Mouse (Mus musculus): ENCODE measurements at regions not wholly inside any gene's neighbourhood (a gene's known extent, or its start where the extent isn't known, plus 50 kb on each side); places are given as distances from the start of the nearest gene placed in this dataset.

- TF ChIP-seq CTCF (IDR thresholded peaks at IDR 0.05; ENCODE audit: low read depth): no peak
- ATAC-seq (ENCODE audit: insufficient read depth): no peak
- H3K27me3 ChIP-seq (ENCODE audit: insufficient read depth, low read length): no peaks in the 10 kb centered on the region
- 75% methylated on average over 3 of the region's 3 CpGs for WGBS
- H3K4me3 ChIP-seq (ENCODE audit: low read depth, low read length): no peak overlapping the region
- no peak overlapping the region for H3K27ac ChIP-seq (ENCODE audit: low read depth)
- no peaks in the 10 kb centered on the region for H3K4me1 ChIP-seq (ENCODE audit: insufficient read depth)
- H3K9ac ChIP-seq: no peak overlapping the region
- no peak for DNase-seq
- H3K4me2 ChIP-seq: no peak overlapping the region
- no peaks in the 10 kb centered on the region for H3K36me3 ChIP-seq (ENCODE audit: insufficient read depth)
- no peaks in the 10 kb centered on the region for H3K9me3 ChIP-seq (ENCODE audit: low read depth, low read length)
Measured at GRCm38 (mm10) chr11:66605998-66606397, 80.2 kb upstream of the Shisa6 start.

- Histone ChIP-seq H3K36me3 (ENCODE audit: insufficient read depth) (no peaks in the 10 kb centered on the region), H3K4me3 (ENCODE audit: low read depth, low read length) (no peak overlapping the region), H3K9ac (no peak overlapping the region), H3K27ac (ENCODE audit: low read depth) (no peak overlapping the region), H3K9me3 (ENCODE audit: low read depth, low read length) (no peaks in the 10 kb centered on the region), H3K4me1 (ENCODE audit: insufficient read depth) (no peaks in the 10 kb centered on the region), H3K27me3 (ENCODE audit: insufficient read depth, low read length) (no peaks in the 10 kb centered on the region), H3K4me2 (no peak overlapping the region)
- DNase-seq: no peak
- ATAC-seq (ENCODE audit: insufficient read depth): no peak
- TF ChIP-seq CTCF (IDR thresholded peaks at IDR 0.05; ENCODE audit: low read depth): no peak
- 23% methylated on average over 9 of the region's 9 CpGs for WGBS
Measured at GRCm38 (mm10) chr11:66606646-66607045, 80.9 kb upstream of the Shisa6 start.

GRCm38 (mm10) chr11:66609733-66610132 lies 84.0 kb upstream of the Shisa6 start:
- Histone ChIP-seq H3K4me2 (no peak overlapping the region), H3K27ac (ENCODE audit: low read depth) (no peak overlapping the region), H3K4me1 (ENCODE audit: insufficient read depth) (no peaks in the 10 kb centered on the region), H3K9ac (no peak overlapping the region), H3K36me3 (ENCODE audit: insufficient read depth) (no peaks in the 10 kb centered on the region), H3K27me3 (ENCODE audit: insufficient read depth, low read length) (no peaks in the 10 kb centered on the region), H3K9me3 (ENCODE audit: low read depth, low read length) (no peaks in the 10 kb centered on the region), H3K4me3 (ENCODE audit: low read depth, low read length) (no peak overlapping the region)
- TF ChIP-seq CTCF (IDR thresholded peaks at IDR 0.05; ENCODE audit: low read depth): no peak
- no peak for ATAC-seq (ENCODE audit: insufficient read depth)
- no peak for DNase-seq
- 81% methylated on average over 2 of the region's 2 CpGs for WGBS

- Histone ChIP-seq H3K4me1 (ENCODE audit: insufficient read depth) (no peaks in the 10 kb centered on the region), H3K27me3 (ENCODE audit: insufficient read depth, low read length) (no peaks in the 10 kb centered on the region), H3K4me3 (ENCODE audit: low read depth, low read length) (no peak overlapping the region), H3K36me3 (ENCODE audit: insufficient read depth) (no peaks in the 10 kb centered on the region), H3K9ac (no peak overlapping the region), H3K4me2 (no peak overlapping the region), H3K27ac (ENCODE audit: low read depth) (no peak overlapping the region), H3K9me3 (ENCODE audit: low read depth, low read length) (no peaks in the 10 kb centered on the region)
- ATAC-seq (ENCODE audit: insufficient read depth): no peak
- DNase-seq: peak; percentile 63
- 16% methylated on average over 6 of the region's 6 CpGs for WGBS
- peak; percentile 59 for TF ChIP-seq CTCF (IDR thresholded peaks at IDR 0.05; ENCODE audit: low read depth)
Measured at GRCm38 (mm10) chr11:66613150-66613549, 87.4 kb upstream of the Shisa6 start.

GRCm38 (mm10) chr11:66625491-66625890 lies 99.7 kb upstream of the Shisa6 start:
- DNase-seq (no peak), ATAC-seq (ENCODE audit: insufficient read depth) (no peak)
- TF ChIP-seq CTCF (IDR thresholded peaks at IDR 0.05; ENCODE audit: low read depth): no peak
- H3K27ac ChIP-seq (ENCODE audit: low read depth): no peak overlapping the region
- no peaks in the 10 kb centered on the region for H3K9me3 ChIP-seq (ENCODE audit: low read depth, low read length)
- H3K9ac ChIP-seq: no peak overlapping the region
- WGBS: 82% methylated on average over 4 of the region's 4 CpGs
- H3K4me3 ChIP-seq (ENCODE audit: low read depth, low read length): no peak overlapping the region
- no peaks in the 10 kb centered on the region for H3K4me1 ChIP-seq (ENCODE audit: insufficient read depth)
- H3K4me2 ChIP-seq: no peak overlapping the region
- H3K27me3 ChIP-seq (ENCODE audit: insufficient read depth, low read length): no peaks in the 10 kb centered on the region
- no peaks in the 10 kb centered on the region for H3K36me3 ChIP-seq (ENCODE audit: insufficient read depth)

- TF ChIP-seq CTCF (IDR thresholded peaks at IDR 0.05; ENCODE audit: low read depth): no peak
- H3K9me3 ChIP-seq (ENCODE audit: low read depth, low read length): no peaks in the 10 kb centered on the region
- H3K4me2 ChIP-seq: no peak overlapping the region
- no peak overlapping the region for H3K4me3 ChIP-seq (ENCODE audit: low read depth, low read length)
- H3K36me3 ChIP-seq (ENCODE audit: insufficient read depth): no peaks in the 10 kb centered on the region
- H3K4me1 ChIP-seq (ENCODE audit: insufficient read depth): no peaks in the 10 kb centered on the region
- no peak overlapping the region for H3K27ac ChIP-seq (ENCODE audit: low read depth)
- no peaks in the 10 kb centered on the region for H3K27me3 ChIP-seq (ENCODE audit: insufficient read depth, low read length)
- WGBS: 81% methylated on average over 3 of the region's 3 CpGs
- ATAC-seq (ENCODE audit: insufficient read depth) (no peak), DNase-seq (no peak)
- H3K9ac ChIP-seq: no peak overlapping the region
Measured at GRCm38 (mm10) chr11:66656810-66657209, 131.0 kb upstream of the Shisa6 start.

GRCm38 (mm10) chr11:66674581-66674980 lies 148.8 kb upstream of the Shisa6 start:
- no peak for TF ChIP-seq CTCF (IDR thresholded peaks at IDR 0.05; ENCODE audit: low read depth)
- H3K4me3 ChIP-seq (ENCODE audit: low read depth, low read length): no peak overlapping the region
- no peak overlapping the region for H3K9ac ChIP-seq
- no peak for ATAC-seq (ENCODE audit: insufficient read depth)
- H3K9me3 ChIP-seq (ENCODE audit: low read depth, low read length): no peaks in the 10 kb centered on the region
- no peaks in the 10 kb centered on the region for H3K4me1 ChIP-seq (ENCODE audit: insufficient read depth)
- DNase-seq: no peak
- H3K4me2 ChIP-seq: no peak overlapping the region
- no peaks in the 10 kb centered on the region for H3K36me3 ChIP-seq (ENCODE audit: insufficient read depth)
- WGBS: 62% methylated on average over 2 of the region's 2 CpGs
- no peak overlapping the region for H3K27ac ChIP-seq (ENCODE audit: low read depth)
- no peaks in the 10 kb centered on the region for H3K27me3 ChIP-seq (ENCODE audit: insufficient read depth, low read length)

- Histone ChIP-seq H3K9ac (no peak overlapping the region), H3K36me3 (ENCODE audit: insufficient read depth) (no peaks in the 10 kb centered on the region), H3K4me1 (ENCODE audit: insufficient read depth) (no peaks in the 10 kb centered on the region), H3K4me2 (no peak overlapping the region), H3K9me3 (ENCODE audit: low read depth, low read length) (no peaks in the 10 kb centered on the region), H3K27me3 (ENCODE audit: insufficient read depth, low read length) (no peaks in the 10 kb centered on the region), H3K4me3 (ENCODE audit: low read depth, low read length) (no peak overlapping the region), H3K27ac (ENCODE audit: low read depth) (no peak overlapping the region)
- DNase-seq: no peak
- no peak for TF ChIP-seq CTCF (IDR thresholded peaks at IDR 0.05; ENCODE audit: low read depth)
- 64% methylated on average over 4 of the region's 4 CpGs for WGBS
- ATAC-seq (ENCODE audit: insufficient read depth): no peak
Measured at GRCm38 (mm10) chr11:66680057-66680621, 154.4 kb upstream of the Shisa6 start.

Data from lung, embryonic 14.5 days (tissue).